Mouse (Mus musculus): ENCODE results near the gene Rxra. TPM values are rescaled to one million over a fixed set of nuclear protein-coding genes. Genes with fewer than 3 reads are reported as not detected.

Rxra gene
- polyA plus RNA-seq, 1 experiment from 2014 or later, result 7.2 TPM

GRCm38 (mm10) chr2:27639631-27640334 is 36.5 kb upstream of the Rxra start:
- 0 out of 2 replicates have a peak, but pooled peaks cover 4% of the 10 kb centered on the region for H3K4me1 ChIP-seq (ENCODE audit: control insufficient read depth, insufficient read depth, low read length)
- no peaks in the 10 kb centered on the region for H3K27me3 ChIP-seq (ENCODE audit: control insufficient read depth, insufficient read depth, low read length)
- no peak overlapping the region for H3K27ac ChIP-seq (ENCODE audit: low read depth, low read length)
- DNase-seq (ENCODE audit: low spot score) (no peak), ATAC-seq (ENCODE audit: insufficient read depth, low FRiP score, low TSS enrichment) (no peak)
- 90% methylated on average over 5 of the region's 5 CpGs for WGBS
- H3K4me2 ChIP-seq (ENCODE audit: low read depth), result no peak overlapping the region
- H3K9me3 ChIP-seq (ENCODE audit: control insufficient read depth, low read length), result no peaks in the 10 kb centered on the region
- no peak overlapping the region for H3K9ac ChIP-seq (ENCODE audit: low read length)
- H3K4me3 ChIP-seq (ENCODE audit: low read depth, low read length), result no peak overlapping the region
- no peaks in the 10 kb centered on the region for H3K36me3 ChIP-seq (ENCODE audit: control insufficient read depth, insufficient read depth, low read length)

- 32% methylated on average over 3 of the region's 3 CpGs for WGBS
- 0 out of 2 replicates have a peak, but pooled peaks cover 4% of the 10 kb centered on the region for H3K4me1 ChIP-seq (ENCODE audit: control insufficient read depth, insufficient read depth, low read length)
- H3K27ac ChIP-seq (ENCODE audit: low read depth, low read length), result no peak overlapping the region
- DNase-seq (ENCODE audit: low spot score) (peak; percentile 58), ATAC-seq (ENCODE audit: insufficient read depth, low FRiP score, low TSS enrichment) (peak; percentile 53; the same call in 1 of the 2 replicates)
- H3K9ac ChIP-seq (ENCODE audit: low read length), result no peak overlapping the region
- no peaks in the 10 kb centered on the region for H3K36me3 ChIP-seq (ENCODE audit: control insufficient read depth, insufficient read depth, low read length)
- no peak overlapping the region for H3K4me2 ChIP-seq (ENCODE audit: low read depth)
- H3K4me3 ChIP-seq (ENCODE audit: low read depth, low read length), result no peak overlapping the region
- no peaks in the 10 kb centered on the region for H3K9me3 ChIP-seq (ENCODE audit: control insufficient read depth, low read length)
- H3K27me3 ChIP-seq (ENCODE audit: control insufficient read depth, insufficient read depth, low read length), result no peaks in the 10 kb centered on the region
These were observed 35.2 kb upstream of the Rxra start for GRCm38 (mm10) chr2:27640900-27641479.

GRCm38 (mm10) chr2:27644547-27645120 is 31.6 kb upstream of the Rxra start:
- no peak for DNase-seq (ENCODE audit: low spot score)
- Histone ChIP-seq H3K36me3 (ENCODE audit: control insufficient read depth, insufficient read depth, low read length) (no peaks in the 10 kb centered on the region), H3K4me3 (ENCODE audit: low read depth, low read length) (no peak overlapping the region), H3K9ac (ENCODE audit: low read length) (no peak overlapping the region), H3K9me3 (ENCODE audit: control insufficient read depth, low read length) (no peaks in the 10 kb centered on the region), H3K4me2 (ENCODE audit: low read depth) (no peak overlapping the region), H3K4me1 (ENCODE audit: control insufficient read depth, insufficient read depth, low read length) (0 out of 2 replicates have a peak, but pooled peaks cover 4% of the 10 kb centered on the region), H3K27me3 (ENCODE audit: control insufficient read depth, insufficient read depth, low read length) (no peaks in the 10 kb centered on the region), H3K27ac (ENCODE audit: low read depth, low read length) (no peak overlapping the region)
- ATAC-seq (ENCODE audit: insufficient read depth, low FRiP score, low TSS enrichment), result no peak
- 28% methylated on average over 5 of the region's 5 CpGs for WGBS

GRCm38 (mm10) chr2:27645471-27645870 is 30.8 kb upstream of the Rxra start:
- peaks cover 10% of the 10 kb centered on the region; the same call in 1 of the 2 replicates for H3K4me1 ChIP-seq (ENCODE audit: control insufficient read depth, insufficient read depth, low read length)
- no peak overlapping the region for H3K4me3 ChIP-seq (ENCODE audit: low read depth, low read length)
- H3K27me3 ChIP-seq (ENCODE audit: control insufficient read depth, insufficient read depth, low read length), result no peaks in the 10 kb centered on the region
- ATAC-seq (ENCODE audit: insufficient read depth, low FRiP score, low TSS enrichment) (no peak), DNase-seq (ENCODE audit: low spot score) (no peak)
- H3K4me2 ChIP-seq (ENCODE audit: low read depth), result no peak overlapping the region
- WGBS, result 61% methylated on average over 3 of the region's 3 CpGs
- H3K9me3 ChIP-seq (ENCODE audit: control insufficient read depth, low read length), result no peaks in the 10 kb centered on the region
- H3K27ac ChIP-seq (ENCODE audit: low read depth, low read length), result no peak overlapping the region
- no peak overlapping the region for H3K9ac ChIP-seq (ENCODE audit: low read length)
- H3K36me3 ChIP-seq (ENCODE audit: control insufficient read depth, insufficient read depth, low read length), result no peaks in the 10 kb centered on the region

GRCm38 (mm10) chr2:27649862-27650661 is 26.2 kb upstream of the Rxra start:
- Histone ChIP-seq H3K27me3 (ENCODE audit: control insufficient read depth, insufficient read depth, low read length) (no peaks in the 10 kb centered on the region), H3K9ac (ENCODE audit: low read length) (peak overlapping the region; percentile 33; the same call in 1 of the 2 replicates), H3K9me3 (ENCODE audit: control insufficient read depth, low read length) (no peaks in the 10 kb centered on the region), H3K4me2 (ENCODE audit: low read depth) (no peak overlapping the region), H3K36me3 (ENCODE audit: control insufficient read depth, insufficient read depth, low read length) (no peaks in the 10 kb centered on the region), H3K4me1 (ENCODE audit: control insufficient read depth, insufficient read depth, low read length) (peaks cover 9% of the 10 kb centered on the region; the same call in 1 of the 2 replicates), H3K27ac (ENCODE audit: low read depth, low read length) (peak overlapping the region; percentile 69), H3K4me3 (ENCODE audit: low read depth, low read length) (no peak overlapping the region)
- DNase-seq (ENCODE audit: low spot score) (peak; percentile 73), ATAC-seq (ENCODE audit: insufficient read depth, low FRiP score, low TSS enrichment) (peak; percentile 91)
- WGBS, result 28% methylated on average over 7 of the region's 8 CpGs

- H3K9me3 ChIP-seq (ENCODE audit: control insufficient read depth, low read length), result no peaks in the 10 kb centered on the region
- DNase-seq (ENCODE audit: low spot score), result no peak
- H3K4me2 ChIP-seq (ENCODE audit: low read depth), result no peak overlapping the region
- no peaks in the 10 kb centered on the region for H3K27me3 ChIP-seq (ENCODE audit: control insufficient read depth, insufficient read depth, low read length)
- 0 out of 2 replicates have a peak, but pooled peaks have one; percentile 9 for ATAC-seq (ENCODE audit: insufficient read depth, low FRiP score, low TSS enrichment)
- H3K4me3 ChIP-seq (ENCODE audit: low read depth, low read length), result no peak overlapping the region
- no peak overlapping the region for H3K9ac ChIP-seq (ENCODE audit: low read length)
- peaks cover 9% of the 10 kb centered on the region; the same call in 1 of the 2 replicates for H3K4me1 ChIP-seq (ENCODE audit: control insufficient read depth, insufficient read depth, low read length)
- no peaks in the 10 kb centered on the region for H3K36me3 ChIP-seq (ENCODE audit: control insufficient read depth, insufficient read depth, low read length)
- H3K27ac ChIP-seq (ENCODE audit: low read depth, low read length), result peak overlapping the region; percentile 69; the same call in 1 of the 2 replicates
These were observed 25.2 kb upstream of the Rxra start for GRCm38 (mm10) chr2:27650991-27651390.

- no peaks in the 10 kb centered on the region for H3K36me3 ChIP-seq (ENCODE audit: control insufficient read depth, insufficient read depth, low read length)
- DNase-seq (ENCODE audit: low spot score), result no peak
- peaks cover 9% of the 10 kb centered on the region; the same call in 1 of the 2 replicates for H3K4me1 ChIP-seq (ENCODE audit: control insufficient read depth, insufficient read depth, low read length)
- H3K9me3 ChIP-seq (ENCODE audit: control insufficient read depth, low read length), result no peaks in the 10 kb centered on the region
- H3K4me3 ChIP-seq (ENCODE audit: low read depth, low read length), result no peak overlapping the region
- H3K27me3 ChIP-seq (ENCODE audit: control insufficient read depth, insufficient read depth, low read length), result no peaks in the 10 kb centered on the region
- 68% methylated on average over 5 of the region's 5 CpGs for WGBS
- H3K4me2 ChIP-seq (ENCODE audit: low read depth), result no peak overlapping the region
- H3K27ac ChIP-seq (ENCODE audit: low read depth, low read length), result no peak overlapping the region
- no peak overlapping the region for H3K9ac ChIP-seq (ENCODE audit: low read length)
- no peak for ATAC-seq (ENCODE audit: insufficient read depth, low FRiP score, low TSS enrichment)
These were observed 22.7 kb upstream of the Rxra start for GRCm38 (mm10) chr2:27653496-27654030.
